Mouse (Mus musculus) heart, embryonic 13.5 days (tissue): Measurements from ENCODE around the gene Utf1. TPM values are rescaled to one million over a fixed set of nuclear protein-coding genes. Genes with fewer than 3 reads are reported as not detected.

ENCODE experiments used
- ATAC-seq: fragments of 200-750 bp; cut with Nextera tagmentation; 2 replicates; pipeline ENCODE4 v1.8.0; 2017; ENCODE audit warnings: moderate TSS enrichment; ENCODE audit not compliant: insufficient number of reproducible peaks, low FRiP score, low TSS enrichment; ENCODE audit errors: extremely low read depth
- H3K27ac ChIP-seq: fragments of 300-500 bp; sonication (generic); replicated peaks from 2 replicates; pipeline ENCODE4 v1.5.1; 2015; ENCODE audit warnings: moderate library complexity, mild to moderate bottlenecking, inconsistent platforms
- H3K27me3 ChIP-seq: fragments of 300-500 bp; sonication (generic); replicated peaks from 2 replicates; pipeline ENCODE4 v1.6.1; 2015; ENCODE audit warnings: mild to moderate bottlenecking, inconsistent platforms
- H3K36me3 ChIP-seq: fragments of 300-500 bp; sonication (generic); 2 replicates; pipeline ENCODE4 v1.6.1; 2015; ENCODE audit warnings: mild to moderate bottlenecking, inconsistent platforms
- H3K4me1 ChIP-seq: fragments of 300-500 bp; sonication (generic); 2 replicates; pipeline ENCODE4 v1.6.1; 2015; ENCODE audit warnings: inconsistent platforms
- H3K4me2 ChIP-seq: fragments of 300-500 bp; sonication (generic); 2 replicates; pipeline ENCODE4 v1.6.1; 2015; ENCODE audit warnings: inconsistent platforms, mild to moderate bottlenecking, moderate library complexity
- H3K4me3 ChIP-seq: fragments of 300-500 bp; sonication (generic); 2 replicates; pipeline ENCODE4 v1.5.1; 2015; ENCODE audit warnings: moderate library complexity, mild to moderate bottlenecking, inconsistent platforms
- H3K9ac ChIP-seq: fragments of 300-500 bp; sonication (generic); 2 replicates; pipeline ENCODE4 v1.6.1; 2015; ENCODE audit warnings: inconsistent platforms, mild to moderate bottlenecking, moderate library complexity
- H3K9me3 ChIP-seq: fragments of 300-500 bp; sonication (generic); 2 replicates; pipeline ENCODE4 v1.6.1; 2016; ENCODE audit warnings: inconsistent platforms
- WGBS: fragments of 180-500 bp; shearing (Covaris S2); methylation state at CpG from one replicate; pipeline ENCODE4 v1.1.7; 2015; ENCODE audit warnings: mixed read lengths; 5-methylcytosine and 5-hydroxymethylcytosine counted together
- microRNA counts: library from miRNA; unstranded; fragments of <30 nt; microRNA quantifications from one replicate; lab custom pipeline; 2016
- microRNA-seq: library from miRNA; unstranded; fragments of <30 nt; microRNA quantifications from one replicate; pipeline ENCODE4, GENCODE M21; 2016
- polyA plus RNA-seq: library from polyadenylated mRNA; unstranded; fragments of >200 nt; fragmentation: Nextera tagmentation; extraction: Ambion mirVana; gene quantifications from 2 replicates; pipeline ENCODE4 v1.2.1, GENCODE M21; 2015

Gene Utf1
- polyA plus RNA-seq, 1 experiment from 2014 or later = not detected

DNA sequence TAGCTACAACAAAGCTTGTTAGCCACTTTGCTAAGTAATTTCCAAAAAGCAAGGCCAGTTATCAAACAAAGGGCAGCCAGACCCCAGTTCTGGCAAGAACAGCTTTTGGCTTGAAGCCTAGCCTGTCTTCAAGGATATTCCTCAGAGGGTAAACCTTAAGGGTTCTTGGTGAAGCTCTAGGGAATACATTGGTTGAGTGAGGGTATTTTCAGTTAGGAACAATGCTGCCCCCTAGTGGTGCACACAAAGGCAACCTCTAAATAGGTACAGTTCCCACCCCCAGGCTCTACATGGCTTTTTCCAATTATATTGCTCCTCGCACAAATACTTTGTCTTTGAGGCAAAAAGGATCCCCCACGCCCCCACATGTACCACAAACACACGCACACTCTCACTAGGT lies 51.1 kb downstream of the Utf1 start:
- no peak overlapping the region for H3K4me2 ChIP-seq

More for the DNA sequence above, 51.1 kb downstream of the Utf1 start:
- H3K4me1 ChIP-seq = no peaks in the 10 kb centered on the region
- peaks cover 56% of the 10 kb centered on the region for H3K36me3 ChIP-seq
- no peak overlapping the region for H3K4me3 ChIP-seq
- no peak for ATAC-seq
- no peaks in the 10 kb centered on the region for H3K9me3 ChIP-seq
- peaks cover 17% of the 10 kb centered on the region for H3K27me3 ChIP-seq
- no peak overlapping the region for H3K9ac ChIP-seq
- 22% methylated on average over 3 of the region's 3 CpGs for WGBS
- no peak overlapping the region for H3K27ac ChIP-seq

MicroRNA genes within 50 kb of the gene (microRNA counts, 519-probe panel; counts per million panel counts)
- 209 counts per million, percentile 61 among the panel's probes with 10 or more counts for microRNA mmu-miR-202-3p (lab: Ali Mortazavi, UCI)
- 1,635 counts per million, percentile 62 among the panel's probes with 10 or more counts for microRNA mmu-miR-202-5p (lab: Ali Mortazavi, UCI)

Small RNA genes within 50 kb of the gene (microRNA-seq; reads per million reads assigned to microRNA genes)
- gene Mir202 = not detected
- gene Mir7062 = 0.82 reads per million
- not detected for gene mmu-mir-7686

Other genes with a start within 250 kb of the Utf1 start
- 0.13 and 0.14 TPM in 2 replicates for gene Adgra1, start 109.6 kb upstream of the Utf1 start, polyA plus RNA-seq
- 0.04 and 0.11 TPM in 2 replicates for gene Kndc1, start 49.1 kb upstream of the Utf1 start, polyA plus RNA-seq
- 0.28 TPM in 1 of 2 replicates, not detected in the other for gene 6430531B16Rik, start 35.0 kb downstream of the Utf1 start, polyA plus RNA-seq
- 0.83 and 1.0 TPM in 2 replicates for gene Adam8, start 48.8 kb downstream of the Utf1 start, polyA plus RNA-seq
- gene Zfp511, start 92.6 kb downstream of the Utf1 start, polyA plus RNA-seq = 27.7 and 33.6 TPM in 2 replicates
- gene Tubgcp2, start 92.9 kb downstream of the Utf1 start, polyA plus RNA-seq = 36.4 and 37.0 TPM in 2 replicates
- gene Msx3, start 105.3 kb downstream of the Utf1 start, polyA plus RNA-seq = not detected in 2 replicates
- gene Caly, start 138.8 kb downstream of the Utf1 start, polyA plus RNA-seq = 0.25 and 0.66 TPM in 2 replicates
- 0.33 TPM in 1 of 2 replicates, not detected in the other for gene Prap1, start 149.6 kb downstream of the Utf1 start, polyA plus RNA-seq
- 74.4 and 80.9 TPM in 2 replicates for gene Fuom, start 158.7 kb downstream of the Utf1 start, polyA plus RNA-seq
- gene Paox, start 172.0 kb downstream of the Utf1 start, polyA plus RNA-seq = 10.9 and 14.4 TPM in 2 replicates
- 169 and 182 TPM in 2 replicates for gene Echs1, start 172.7 kb downstream of the Utf1 start, polyA plus RNA-seq
- 27.2 and 30.5 TPM in 2 replicates for gene Mtg1, start 193.8 kb downstream of the Utf1 start, polyA plus RNA-seq
- gene Sprn, start 211.1 kb downstream of the Utf1 start, polyA plus RNA-seq = 0.10 TPM in 1 of 2 replicates, not detected in the other
- gene Olfr522, start 221.0 kb downstream of the Utf1 start, polyA plus RNA-seq = not detected in 2 replicates
- gene Olfr523, start 229.4 kb downstream of the Utf1 start, polyA plus RNA-seq = not detected in 2 replicates